Mouse (Mus musculus) embryonic facial prominence, embryonic 14.5 days (tissue): Measurements from ENCODE around the gene Ank2. TPM values are rescaled to one million over a fixed set of nuclear protein-coding genes. Genes with fewer than 3 reads are reported as not detected.

Experiments
- ATAC-seq: fragments of 200-750 bp; cut with Nextera tagmentation; 2 replicates; pipeline ENCODE4 v1.8.0; 2017; ENCODE audit warnings: low read depth, moderate number of reproducible peaks, moderate TSS enrichment
- DNase-seq: peaks from one replicate; pipeline ENCODE4 v3.0.0-alpha.2; 2015; ENCODE audit warnings: low spot score
- H3K27ac ChIP-seq: fragments of 300-500 bp; sonication (generic); replicated peaks from 2 replicates; pipeline ENCODE4 v1.5.1; 2014; ENCODE audit warnings: low read depth, mild to moderate bottlenecking, low read length, moderate library complexity
- H3K27me3 ChIP-seq: fragments of 300-500 bp; sonication (generic); replicated peaks from 2 replicates; pipeline ENCODE4 v1.6.1; 2014; ENCODE audit warnings: low read length; ENCODE audit not compliant: control insufficient read depth, insufficient read depth
- H3K36me3 ChIP-seq: fragments of 300-500 bp; sonication (generic); 2 replicates; pipeline ENCODE4 v1.6.1; 2014; ENCODE audit warnings: low read length, mixed read lengths; ENCODE audit not compliant: control insufficient read depth, insufficient read depth
- H3K4me1 ChIP-seq: fragments of 300-500 bp; sonication (generic); 2 replicates; pipeline ENCODE4 v1.6.1; 2014; ENCODE audit warnings: antibody characterized with exemption, low read length; ENCODE audit not compliant: control insufficient read depth, insufficient read depth
- H3K4me2 ChIP-seq: fragments of 300-500 bp; sonication (generic); 2 replicates; pipeline ENCODE4 v1.6.1; 2014; ENCODE audit warnings: low read depth, mild to moderate bottlenecking, low read length, moderate library complexity, mixed read lengths
- H3K4me3 ChIP-seq: fragments of 300-500 bp; sonication (generic); 2 replicates; pipeline ENCODE4 v1.5.1; 2014; ENCODE audit warnings: low read depth, mild to moderate bottlenecking, low read length
- H3K9ac ChIP-seq: fragments of 300-500 bp; sonication (generic); 2 replicates; pipeline ENCODE4 v1.6.1; 2014; ENCODE audit warnings: low read depth, mild to moderate bottlenecking, low read length, moderate library complexity, mixed read lengths
- H3K9me3 ChIP-seq: fragments of 300-500 bp; sonication (generic); 2 replicates; pipeline ENCODE4 v1.6.1; 2016; ENCODE audit warnings: low read length; ENCODE audit not compliant: control insufficient read depth
- WGBS: fragments of 180-500 bp; shearing (Covaris S2); extraction: QIAGEN DNeasy Blood & Tissue Kit; methylation state at CpG from one replicate; pipeline ENCODE4 v1.1.7; 2014; 5-methylcytosine and 5-hydroxymethylcytosine counted together
- polyA plus RNA-seq: library from polyadenylated mRNA; unstranded; fragments of >200 nt; fragmentation: Nextera tagmentation; extraction: Ambion mirVana; gene quantifications from 2 replicates; pipeline ENCODE4 v1.2.1, GENCODE M21; 2014

The Ank2 gene
- polyA plus RNA-seq, 1 experiment from 2014 or later, result 48.3 TPM

- H3K9ac ChIP-seq, result peak overlapping the region; percentile 28; the same call in 1 of the 2 replicates
- WGBS, result 5% methylated on average over 26 of the region's 26 CpGs
Measured at GRCm38 (mm10) chr3:127225799-127226730, 273.1 kb downstream of the Ank2 start.

GRCm38 (mm10) chr3:127225167-127225798 lies 273.9 kb downstream of the Ank2 start:
- H3K9me3 ChIP-seq, result no peaks in the 10 kb centered on the region
- peak overlapping the region; percentile 33 for H3K4me3 ChIP-seq
- 0 out of 2 replicates have a peak overlapping the region, but pooled peaks have one; percentile 29 for H3K27ac ChIP-seq
- ATAC-seq, result peak; percentile 38; the same call in 1 of the 2 replicates
- no peaks in the 10 kb centered on the region for H3K27me3 ChIP-seq
- H3K4me2 ChIP-seq, result peak overlapping the region; percentile 58
- 15% methylated on average over 16 of the region's 16 CpGs for WGBS
- peak overlapping the region; percentile 28; the same call in 1 of the 2 replicates for H3K9ac ChIP-seq
- no peak for DNase-seq
- H3K4me1 ChIP-seq, result peaks cover 12% of the 10 kb centered on the region
- H3K36me3 ChIP-seq, result no peaks in the 10 kb centered on the region

More at GRCm38 (mm10) chr3:127225799-127226730, 273.1 kb downstream of the Ank2 start:
- DNase-seq (peak; percentile 81), ATAC-seq (peak; percentile 94)
- Histone ChIP-seq H3K4me1 (peaks cover 12% of the 10 kb centered on the region), H3K36me3 (no peaks in the 10 kb centered on the region), H3K9me3 (no peaks in the 10 kb centered on the region), H3K27ac (0 out of 2 replicates have a peak overlapping the region, but pooled peaks have one; percentile 29), H3K27me3 (no peaks in the 10 kb centered on the region), H3K4me3 (peak overlapping the region; percentile 33), H3K4me2 (peak overlapping the region; percentile 58)

GRCm38 (mm10) chr3:127224315-127225166 lies 274.6 kb downstream of the Ank2 start:
- Histone ChIP-seq H3K4me1 (peaks cover 12% of the 10 kb centered on the region), H3K36me3 (no peaks in the 10 kb centered on the region), H3K27me3 (no peaks in the 10 kb centered on the region), H3K4me3 (peak overlapping the region; percentile 33; the same call in 1 of the 2 replicates), H3K9ac (0 out of 2 replicates have a peak overlapping the region, but pooled peaks have one; percentile 3), H3K27ac (no peak overlapping the region), H3K9me3 (no peaks in the 10 kb centered on the region), H3K4me2 (peak overlapping the region; percentile 58; the same call in 1 of the 2 replicates)
- WGBS, result 65% methylated on average over 13 of the region's 13 CpGs
- DNase-seq (no peak), ATAC-seq (no peak)

GRCm38 (mm10) chr3:127222086-127222485 lies 277.1 kb downstream of the Ank2 start:
- Histone ChIP-seq H3K9ac (no peak overlapping the region), H3K4me3 (no peak overlapping the region), H3K4me2 (no peak overlapping the region), H3K27ac (no peak overlapping the region), H3K36me3 (no peaks in the 10 kb centered on the region), H3K9me3 (no peaks in the 10 kb centered on the region), H3K4me1 (peaks cover 12% of the 10 kb centered on the region), H3K27me3 (no peaks in the 10 kb centered on the region)
- 78% methylated on average over 2 of the region's 2 CpGs for WGBS
- no peak for DNase-seq
- no peak for ATAC-seq

GRCm38 (mm10) chr3:127220859-127221258 lies 278.3 kb downstream of the Ank2 start:
- no peaks in the 10 kb centered on the region for H3K36me3 ChIP-seq
- H3K4me3 ChIP-seq, result no peak overlapping the region
- no peaks in the 10 kb centered on the region for H3K9me3 ChIP-seq
- H3K27me3 ChIP-seq, result no peaks in the 10 kb centered on the region
- no peak for ATAC-seq
- WGBS, result 92% methylated on average over 9 of the region's 9 CpGs
- no peak overlapping the region for H3K4me2 ChIP-seq
- peaks cover 7% of the 10 kb centered on the region for H3K4me1 ChIP-seq
- H3K9ac ChIP-seq, result no peak overlapping the region
- H3K27ac ChIP-seq, result no peak overlapping the region
- no peak for DNase-seq

- Histone ChIP-seq H3K4me2 (no peak overlapping the region), H3K27ac (no peak overlapping the region), H3K9ac (no peak overlapping the region), H3K4me1 (no peaks in the 10 kb centered on the region), H3K4me3 (no peak overlapping the region), H3K9me3 (no peaks in the 10 kb centered on the region), H3K36me3 (no peaks in the 10 kb centered on the region), H3K27me3 (no peaks in the 10 kb centered on the region)
- DNase-seq (no peak), ATAC-seq (no peak)
- WGBS, result 64% methylated on average over 5 of the region's 5 CpGs
Measured at GRCm38 (mm10) chr3:127213534-127213933, 285.6 kb downstream of the Ank2 start.

- Histone ChIP-seq H3K36me3 (no peaks in the 10 kb centered on the region), H3K4me2 (no peak overlapping the region), H3K4me3 (no peak overlapping the region), H3K9ac (no peak overlapping the region), H3K4me1 (no peaks in the 10 kb centered on the region), H3K27ac (no peak overlapping the region), H3K27me3 (no peaks in the 10 kb centered on the region), H3K9me3 (no peaks in the 10 kb centered on the region)
- no peak for ATAC-seq
- WGBS, result 68% methylated on average over 3 of the region's 3 CpGs
- DNase-seq, result no peak
Measured at GRCm38 (mm10) chr3:127211119-127211518, 288.0 kb downstream of the Ank2 start.

- Histone ChIP-seq H3K27me3 (no peaks in the 10 kb centered on the region), H3K9me3 (no peaks in the 10 kb centered on the region), H3K36me3 (no peaks in the 10 kb centered on the region), H3K4me3 (no peak overlapping the region), H3K4me2 (no peak overlapping the region), H3K4me1 (no peaks in the 10 kb centered on the region), H3K27ac (no peak overlapping the region), H3K9ac (no peak overlapping the region)
- WGBS, result 58% methylated on average over 4 of the region's 4 CpGs
- ATAC-seq (no peak), DNase-seq (no peak)
Measured at GRCm38 (mm10) chr3:127210552-127210951, 288.6 kb downstream of the Ank2 start.
